ENCODE assay signal across 8 mouse cellular contexts in the genomic region with DNA sequence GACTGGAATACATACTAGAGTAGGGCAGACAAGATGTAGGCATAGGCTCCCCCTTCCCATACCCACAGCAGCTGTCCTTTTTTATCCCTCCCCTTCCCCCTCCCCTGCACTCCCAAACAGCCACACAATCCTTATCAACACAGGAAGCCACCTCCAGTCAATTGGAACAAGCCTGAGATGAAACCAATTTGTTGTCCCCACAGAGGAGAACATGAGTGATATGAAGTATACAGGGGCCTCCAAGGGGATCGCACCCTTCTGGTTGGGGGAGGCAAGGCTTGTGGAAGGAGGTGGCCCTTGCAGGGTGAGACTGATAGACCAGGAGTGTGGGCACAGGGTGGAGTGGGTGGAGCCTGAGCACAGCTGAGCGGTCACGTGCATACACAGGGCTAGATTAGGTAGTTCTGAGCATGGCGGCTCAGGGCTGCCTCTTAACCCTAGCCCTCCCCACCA.
A peak's percentile ranks its signal among the peaks of the same experiment; 100 is the strongest.
DNase-seq lines count a peak whose midpoint lies in the region; ATAC-seq and TF ChIP-seq lines count a peak whose summit lies in the region.

No protein-coding gene starts in this region.

- no peaks in the 10 kb centered on the region for H3K36me3 ChIP-seq in neural tube, embryonic 11.5 days (ENCODE audit: control insufficient read depth, insufficient read depth, low read length)
- H3K36me3 ChIP-seq in lung, postnatal 0 days (ENCODE audit: insufficient read depth, low read length): no peaks in the 10 kb centered on the region

- no peak for TF ChIP-seq EP300 in lung, postnatal 0 days (IDR thresholded peaks at IDR 0.05)

- H3K9ac ChIP-seq in neural tube, embryonic 11.5 days (ENCODE audit: low read length): no peak overlapping the region
- no peak overlapping the region for H3K9ac ChIP-seq in lung, postnatal 0 days (replicated peaks; ENCODE audit: low read depth)

- WGBS in neural tube, embryonic 11.5 days: 75% methylated on average over 4 of the region's 4 CpGs
- 20% methylated on average over 4 of the region's 4 CpGs for WGBS in lung, postnatal 0 days

- peak; percentile 32 for DNase-seq in neural tube, embryonic 11.5 days (ENCODE audit: low spot score)
- DNase-seq in neural tube, embryonic 10.5 days (ENCODE audit: extremely low spot score, low spot score): no peak
- peak; percentile 56 for DNase-seq in lung, postnatal 0 days (ENCODE audit: low spot score)
- DNase-seq in spleen, adult 12 weeks (ENCODE audit: low spot score): no peak
- no peak for DNase-seq in layer of hippocampus, postnatal 10 days (ENCODE audit: low spot score in 2 of 2)
- DNase-seq in right cerebral cortex, postnatal 36 days (ENCODE audit: low spot score in 2 of 2): no peak
- no peak for DNase-seq in layer of hippocampus, postnatal 14 days (ENCODE audit: low spot score in 2 of 2)

- no peak for ATAC-seq in neural tube, embryonic 11.5 days (ENCODE audit: insufficient read depth, low FRiP score, low TSS enrichment)
- peak; percentile 60 to 63; a peak in 3 of 4 replicates for ATAC-seq in hematopoietic stem cell, adult 5-6 weeks (replicated peaks in 1 of 2; ENCODE audit: insufficient read depth in 1 of 2, low FRiP score in 2 of 2, low TSS enrichment in 1 of 2, low read depth in 1 of 2, poor library complexity in 2 of 2, severe bottlenecking in 2 of 2)
- ATAC-seq in lung, postnatal 0 days: peak; percentile 67

- H3K27me3 ChIP-seq in neural tube, embryonic 11.5 days (ENCODE audit: control insufficient read depth, insufficient read depth, low read length): no peaks in the 10 kb centered on the region
- H3K27me3 ChIP-seq in lung, postnatal 0 days (replicated peaks; ENCODE audit: insufficient read depth, low read length): no peaks in the 10 kb centered on the region

- H3K4me1 ChIP-seq in neural tube, embryonic 11.5 days (ENCODE audit: control insufficient read depth, insufficient read depth, low read length): peaks cover 12% of the 10 kb centered on the region; the same call in 1 of the 2 replicates
- H3K4me1 ChIP-seq in lung, postnatal 0 days (ENCODE audit: insufficient read depth, low read depth, low read length): peaks cover 2% of the 10 kb centered on the region; the same call in 1 of the 2 replicates

- H3K9me3 ChIP-seq in neural tube, embryonic 11.5 days (ENCODE audit: control insufficient read depth, low read length): no peaks in the 10 kb centered on the region
- H3K9me3 ChIP-seq in lung, postnatal 0 days (ENCODE audit: low read length): no peaks in the 10 kb centered on the region

- no peak for TF ChIP-seq CTCF in lung, postnatal 0 days (IDR thresholded peaks at IDR 0.05)

- no peak overlapping the region for H3K4me3 ChIP-seq in neural tube, embryonic 11.5 days (ENCODE audit: low read depth, low read length)
- H3K4me3 ChIP-seq in lung, postnatal 0 days (ENCODE audit: low read depth, low read length): no peak overlapping the region

- H3K27ac ChIP-seq in neural tube, embryonic 11.5 days (ENCODE audit: low read depth, low read length): no peak overlapping the region
- H3K27ac ChIP-seq in lung, postnatal 0 days (ENCODE audit: low read length): peak overlapping the region; percentile 85

- no peak overlapping the region for H3K4me2 ChIP-seq in neural tube, embryonic 11.5 days (ENCODE audit: low read depth)
- H3K4me2 ChIP-seq in lung, postnatal 0 days (replicated peaks; ENCODE audit: low read depth, low read length): no peak overlapping the region

Comparison
In these comparisons a context has a peak if more than half of its experiments do, and no peak if none do; other contexts are left out.
1. DNase-seq: peak in neural tube, embryonic 11.5 days (single experiment) and lung, postnatal 0 days (single experiment); none in neural tube, embryonic 10.5 days (single experiment), spleen, adult 12 weeks (single experiment), layer of hippocampus, postnatal 10 days (0 of 2), right cerebral cortex, postnatal 36 days (0 of 2) and layer of hippocampus, postnatal 14 days (0 of 2).